Mouse (Mus musculus) limb, embryonic 11.5 days (tissue): Measurements from ENCODE around the gene C1ql4. TPM values are rescaled to one million over a fixed set of nuclear protein-coding genes. Genes with fewer than 3 reads are reported as not detected.
"Not testable (repeated sequence)": the region's sequence is repeated elsewhere in the genome, so short reads cannot be mapped to it uniquely, and the experiment has no call there.

Source experiments
- ATAC-seq: fragments of 200-750 bp; cut with Nextera tagmentation; 2 replicates; pipeline ENCODE4 v1.8.0; 2017; ENCODE audit warnings: low read depth; ENCODE audit not compliant: insufficient number of reproducible peaks, low FRiP score, low TSS enrichment
- DNase-seq: peaks from one replicate; pipeline ENCODE4 v3.0.0-alpha.2; 2015; ENCODE audit warnings: low spot score
- H3K27ac ChIP-seq: fragments of 300-500 bp; sonication (generic); replicated peaks from 2 replicates; pipeline ENCODE4 v1.5.1; 2014; ENCODE audit warnings: low read depth, mild to moderate bottlenecking, low read length
- H3K27me3 ChIP-seq: fragments of 300-500 bp; sonication (generic); 2 replicates; pipeline ENCODE4 v1.6.1; 2014; ENCODE audit warnings: mild to moderate bottlenecking, low read length, mixed read lengths; ENCODE audit not compliant: control insufficient read depth, insufficient read depth
- H3K36me3 ChIP-seq: fragments of 300-500 bp; sonication (generic); 2 replicates; pipeline ENCODE4 v1.6.1; 2014; ENCODE audit warnings: mild to moderate bottlenecking, low read length, moderate library complexity, mixed read lengths; ENCODE audit not compliant: control insufficient read depth, insufficient read depth
- H3K4me1 ChIP-seq: fragments of 300-500 bp; sonication (generic); 2 replicates; pipeline ENCODE4 v1.6.1; 2014; ENCODE audit warnings: low read length, mixed read lengths; ENCODE audit not compliant: control insufficient read depth, insufficient read depth
- H3K4me2 ChIP-seq: fragments of 300-500 bp; sonication (generic); 2 replicates; pipeline ENCODE4 v1.6.1; 2014; ENCODE audit warnings: low read depth, mild to moderate bottlenecking, moderate library complexity; ENCODE audit not compliant: severe bottlenecking
- H3K4me3 ChIP-seq: fragments of 300-500 bp; sonication (generic); 2 replicates; pipeline ENCODE4 v1.5.1; 2014; ENCODE audit warnings: low read depth, low read length
- H3K9ac ChIP-seq: fragments of 300-500 bp; sonication (generic); 2 replicates; pipeline ENCODE4 v1.6.1; 2014; ENCODE audit warnings: mild to moderate bottlenecking, low read length
- H3K9me3 ChIP-seq: fragments of 300-500 bp; sonication (generic); 2 replicates; pipeline ENCODE4 v1.6.1; 2016; ENCODE audit warnings: low read length; ENCODE audit not compliant: control insufficient read depth
- WGBS: fragments of 180-500 bp; shearing (Covaris S2); extraction: QIAGEN DNeasy Blood & Tissue Kit; methylation state at CpG from one replicate; pipeline ENCODE4 v1.1.7; 2014; 5-methylcytosine and 5-hydroxymethylcytosine counted together
- polyA plus RNA-seq: library from polyadenylated mRNA; unstranded; fragments of >200 nt; fragmentation: Nextera tagmentation; extraction: Ambion mirVana; gene quantifications from 2 replicates; pipeline ENCODE4 v1.2.1, GENCODE M21; 2014

C1ql4 gene
- polyA plus RNA-seq, 1 experiment from 2014 or later, result not detected

DNA sequence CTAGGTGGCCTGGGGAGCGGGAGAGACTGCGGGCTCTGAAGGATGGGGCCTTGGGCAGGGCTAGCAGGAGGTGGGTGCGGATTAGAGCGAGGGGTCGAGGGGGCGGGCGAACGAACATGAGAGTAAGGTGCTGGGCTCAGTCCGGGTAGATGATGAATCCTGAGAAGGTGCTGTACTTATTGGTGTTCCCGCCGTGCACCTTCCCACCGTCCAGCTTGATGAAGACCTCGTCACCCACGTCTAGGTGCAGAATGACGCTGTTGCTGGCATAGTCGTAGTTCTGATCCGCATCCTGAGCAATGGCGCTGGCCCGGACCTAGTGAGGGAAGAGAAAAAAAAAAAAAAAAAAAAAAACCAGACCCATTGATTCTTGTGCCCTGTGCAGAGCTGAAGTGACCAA is 3.0 kb downstream of the C1ql4 start:
- H3K4me3 ChIP-seq, result no peak overlapping the region
- peak overlapping the region; percentile 3; the same call in 1 of the 2 replicates for H3K4me2 ChIP-seq
- no peak overlapping the region for H3K9ac ChIP-seq

DNA sequence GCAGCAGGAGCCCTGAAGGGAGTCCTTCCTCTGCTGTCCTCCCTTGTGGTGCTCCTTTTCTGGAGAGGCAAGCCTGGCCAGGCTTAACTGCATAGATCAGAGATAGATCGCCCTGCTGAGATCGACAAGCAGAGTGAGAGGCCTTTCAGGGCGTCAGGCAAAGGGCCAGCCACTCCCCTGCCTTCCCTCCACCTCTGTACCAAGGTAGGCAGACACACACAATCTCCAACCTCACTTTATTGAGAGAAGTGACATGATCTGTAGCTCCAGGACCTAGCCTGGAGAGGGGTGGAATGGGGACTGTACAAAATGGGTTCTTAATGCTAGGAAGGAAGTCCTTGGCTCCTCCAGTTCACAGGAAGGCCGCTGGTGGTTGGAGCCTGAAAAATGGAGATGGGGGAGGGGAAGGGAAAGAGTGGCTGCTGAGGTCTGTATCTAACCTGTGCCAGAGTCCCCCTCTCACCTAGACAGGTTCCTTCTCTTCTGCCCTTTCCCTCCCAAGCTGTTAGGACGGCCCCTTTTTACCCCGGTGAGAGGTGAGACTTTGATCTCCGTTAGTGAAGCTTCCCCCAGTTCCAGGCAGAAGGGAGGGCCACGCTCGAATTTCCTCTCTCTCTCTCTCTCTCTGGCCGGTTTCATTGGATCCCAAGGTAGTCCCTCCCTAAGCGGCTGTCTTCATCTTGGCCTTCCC is 3.6 kb downstream of the C1ql4 start:
- H3K27me3 ChIP-seq, result peaks cover 49% of the 10 kb centered on the region
- H3K4me1 ChIP-seq, result peaks cover 4% of the 10 kb centered on the region; the same call in 1 of the 2 replicates
- H3K4me3 ChIP-seq, result no peak overlapping the region
- H3K36me3 ChIP-seq, result peaks cover 15% of the 10 kb centered on the region
- no peak overlapping the region for H3K27ac ChIP-seq
- H3K9ac ChIP-seq, result no peak overlapping the region
- no peak for DNase-seq
- no peaks in the 10 kb centered on the region for H3K9me3 ChIP-seq
- 5% methylated on average over 11 of the region's 11 CpGs for WGBS
- no peak for ATAC-seq
- H3K4me2 ChIP-seq, result peak overlapping the region; percentile 3; the same call in 1 of the 2 replicates

More for the DNA sequence above, 3.0 kb downstream of the C1ql4 start:
- no peak overlapping the region for H3K27ac ChIP-seq
- H3K36me3 ChIP-seq, result peaks cover 15% of the 10 kb centered on the region
- 4% methylated on average over 19 of the region's 19 CpGs for WGBS
- H3K27me3 ChIP-seq, result peaks cover 55% of the 10 kb centered on the region
- DNase-seq, result no peak
- no peaks in the 10 kb centered on the region for H3K9me3 ChIP-seq
- peaks cover 4% of the 10 kb centered on the region; the same call in 1 of the 2 replicates for H3K4me1 ChIP-seq
- no peak for ATAC-seq

DNA sequence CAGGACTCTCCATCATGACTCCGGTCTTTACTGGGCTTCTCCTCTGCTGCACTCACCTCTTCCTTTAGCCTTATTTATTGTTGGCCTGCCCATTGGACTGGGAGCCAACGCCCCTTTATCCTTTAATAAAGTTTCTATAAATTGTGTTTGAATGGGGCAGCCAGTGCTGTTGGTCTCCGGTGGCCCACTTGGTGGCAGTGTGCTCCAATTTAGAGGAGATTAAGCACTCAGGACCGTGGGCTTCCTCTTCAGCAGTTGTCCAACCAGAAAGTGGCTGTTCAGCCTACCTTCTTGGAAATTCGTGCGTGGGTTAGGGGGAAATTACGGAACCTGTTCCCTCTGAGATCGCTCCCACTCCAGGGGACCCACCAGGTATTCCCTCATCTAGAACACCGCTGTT is 4.4 kb downstream of the C1ql4 start:
- 72% methylated on average over 9 of the region's 9 CpGs for WGBS
- H3K27me3 ChIP-seq, result peaks cover 41% of the 10 kb centered on the region
- H3K9me3 ChIP-seq, result no peaks in the 10 kb centered on the region
- DNase-seq, result peak; percentile 54
- no peak overlapping the region for H3K27ac ChIP-seq
- peaks cover 20% of the 10 kb centered on the region for H3K36me3 ChIP-seq
- H3K4me2 ChIP-seq, result no peak overlapping the region
- H3K4me3 ChIP-seq, result no peak overlapping the region
- ATAC-seq, result no peak
- H3K4me1 ChIP-seq, result peaks cover 4% of the 10 kb centered on the region; the same call in 1 of the 2 replicates
- H3K9ac ChIP-seq, result no peak overlapping the region

DNA sequence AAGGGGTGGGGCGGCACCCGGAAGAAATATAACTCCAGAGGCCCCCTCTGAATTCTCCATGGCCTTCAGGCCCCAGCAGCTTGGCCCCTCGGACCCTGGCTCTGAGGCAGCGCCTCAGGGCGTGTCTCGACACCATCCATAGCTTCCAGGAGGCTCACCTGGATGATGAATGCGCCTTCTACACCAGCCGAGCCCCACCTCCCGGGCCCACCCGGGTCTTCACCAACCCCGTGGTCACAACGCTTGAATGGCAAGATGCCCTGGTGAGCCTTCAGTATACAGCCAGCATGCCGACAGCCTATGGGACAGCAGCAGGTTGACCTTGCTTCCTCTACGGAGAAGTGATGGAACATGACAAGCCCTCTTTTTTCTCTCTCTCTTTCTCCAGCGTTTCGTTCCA is 4.8 kb downstream of the C1ql4 start:
- Histone ChIP-seq H3K27me3 (peaks cover 37% of the 10 kb centered on the region), H3K4me2 (no peak overlapping the region), H3K9ac (no peak overlapping the region), H3K9me3 (no peaks in the 10 kb centered on the region), H3K36me3 (peaks cover 21% of the 10 kb centered on the region), H3K4me1 (peaks cover 4% of the 10 kb centered on the region; the same call in 1 of the 2 replicates), H3K4me3 (no peak overlapping the region), H3K27ac (no peak overlapping the region)
- DNase-seq (no peak), ATAC-seq (no peak)
- 91% methylated on average over 16 of the region's 16 CpGs for WGBS

DNA sequence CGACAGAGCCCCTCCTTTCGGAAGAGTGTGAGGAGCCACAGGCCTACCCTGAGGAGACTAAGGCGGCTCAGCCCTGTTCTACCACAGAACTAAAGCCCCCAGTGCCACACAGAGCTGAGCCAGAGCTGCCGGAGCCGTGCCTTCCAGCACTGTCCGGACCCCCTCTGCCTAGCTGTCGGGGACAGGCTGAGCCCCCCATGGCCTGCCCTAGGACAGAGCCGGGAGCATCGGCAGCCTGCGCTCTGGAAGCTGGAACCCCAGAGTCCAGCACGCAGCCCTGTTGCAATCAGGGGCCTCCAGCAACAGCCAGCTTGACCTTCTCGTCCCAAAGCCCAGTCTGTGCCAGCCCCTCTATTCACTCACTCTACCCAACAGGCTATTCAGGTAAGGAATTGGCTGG is 5.3 kb downstream of the C1ql4 start:
- H3K9me3 ChIP-seq, result no peaks in the 10 kb centered on the region
- no peak overlapping the region for H3K9ac ChIP-seq
- no peak overlapping the region for H3K4me3 ChIP-seq
- WGBS, result 95% methylated on average over 12 of the region's 12 CpGs
- ATAC-seq, result no peak
- peaks cover 4% of the 10 kb centered on the region; the same call in 1 of the 2 replicates for H3K4me1 ChIP-seq
- H3K36me3 ChIP-seq, result peaks cover 24% of the 10 kb centered on the region
- no peak for DNase-seq
- peaks cover 32% of the 10 kb centered on the region for H3K27me3 ChIP-seq
- H3K27ac ChIP-seq, result no peak overlapping the region
- no peak overlapping the region for H3K4me2 ChIP-seq

DNA sequence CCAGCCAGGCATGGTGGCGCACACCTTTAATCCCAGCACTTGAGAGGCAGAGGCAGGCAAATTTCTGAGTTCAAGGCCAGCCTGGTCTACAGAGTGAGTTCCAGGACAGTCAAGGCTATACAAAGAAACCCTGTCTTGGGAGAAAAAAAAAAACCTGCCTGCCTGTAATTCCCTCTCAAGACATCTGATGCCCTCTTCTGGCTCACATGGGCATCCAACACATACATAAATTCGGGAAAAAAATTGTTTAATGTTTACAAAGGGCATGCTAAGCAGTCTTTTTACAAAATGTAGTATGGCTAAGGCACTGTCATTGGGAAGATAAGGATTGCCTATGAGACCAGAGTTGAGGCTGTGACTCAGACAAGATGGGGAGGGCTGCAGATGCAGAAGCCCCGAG is 7.8 kb downstream of the C1ql4 start:
- DNase-seq (no peak), ATAC-seq (no peak)
- Histone ChIP-seq H3K4me2 (no peak overlapping the region), H3K9ac (no peak overlapping the region), H3K4me1 (peaks cover 11% of the 10 kb centered on the region), H3K36me3 (peaks cover 27% of the 10 kb centered on the region), H3K27ac (no peak overlapping the region), H3K9me3 (no peaks in the 10 kb centered on the region), H3K27me3 (peaks cover 10% of the 10 kb centered on the region), H3K4me3 (no peak overlapping the region)
- WGBS, result 91% methylated on average over 3 of the region's 3 CpGs

DNA sequence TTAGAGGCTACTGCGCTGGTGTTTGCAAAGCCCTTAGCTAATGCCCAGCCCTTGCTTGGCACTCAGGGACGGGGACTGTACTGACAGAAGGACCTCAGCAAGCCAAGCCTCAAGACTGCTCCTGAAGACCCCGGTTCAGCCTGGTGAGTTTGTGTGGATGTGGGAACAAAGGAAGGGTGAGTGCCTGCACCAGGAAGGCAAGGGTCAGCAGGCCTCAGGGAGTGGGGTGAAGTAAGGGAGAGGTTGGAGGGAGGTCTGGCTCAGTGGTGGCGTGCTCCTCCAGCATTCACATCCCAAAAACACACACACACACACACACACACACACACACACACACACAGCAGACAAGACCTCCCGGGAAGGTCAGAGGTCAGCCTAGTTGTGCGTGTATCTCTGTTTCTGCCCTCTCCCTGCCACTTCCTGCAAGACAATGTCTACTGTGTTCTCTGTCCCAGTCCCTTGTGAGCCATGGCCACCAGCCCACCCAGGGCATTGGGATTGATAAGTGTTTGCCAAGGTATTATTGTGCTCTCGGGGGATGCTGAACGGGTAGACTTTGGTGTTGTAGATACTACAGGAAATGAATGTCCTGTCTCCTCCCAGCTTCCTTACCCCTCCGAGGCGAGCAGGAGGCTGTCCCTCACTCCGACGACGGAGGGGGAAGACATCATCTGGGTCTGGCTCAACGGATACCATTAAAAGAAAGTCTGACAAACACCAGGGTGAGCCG is 9.3 kb downstream of the C1ql4 start:
- H3K9me3 ChIP-seq, result no peaks in the 10 kb centered on the region
- H3K9ac ChIP-seq, result no peak overlapping the region
- no peak overlapping the region for H3K4me2 ChIP-seq
- H3K27me3 ChIP-seq, result no peaks in the 10 kb centered on the region; the same call in 1 of the 2 replicates
- no peak overlapping the region for H3K27ac ChIP-seq
- peaks cover 26% of the 10 kb centered on the region for H3K36me3 ChIP-seq
- ATAC-seq (no peak), DNase-seq (no peak)
- H3K4me1 ChIP-seq, result peaks cover 10% of the 10 kb centered on the region
- 82% methylated on average over 15 of the region's 15 CpGs for WGBS
- H3K4me3 ChIP-seq, result no peak overlapping the region

DNA sequence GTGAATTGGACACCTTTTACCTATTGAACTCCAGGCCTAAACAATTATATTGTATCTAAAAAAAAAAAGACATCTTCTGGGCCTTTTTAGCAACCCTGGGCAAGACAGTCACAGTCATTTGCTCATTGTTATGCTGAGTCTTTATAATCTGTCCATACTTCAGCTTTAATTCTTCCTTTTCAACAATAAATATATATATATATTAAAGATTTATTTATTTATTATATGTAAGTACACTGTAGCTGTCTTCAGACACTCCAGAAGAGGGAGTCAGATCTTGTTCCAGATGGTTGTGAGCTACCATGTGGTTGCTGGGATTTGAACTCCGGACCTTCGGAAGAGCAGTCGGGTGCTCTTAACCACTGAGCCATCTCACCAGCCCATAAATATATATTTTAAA is 11.6 kb downstream of the C1ql4 start:
- Histone ChIP-seq H3K36me3 (peaks cover 12% of the 10 kb centered on the region; the same call in 1 of the 2 replicates), H3K4me2 (peak overlapping the region; percentile 73; the same call in 1 of the 2 replicates), H3K4me1 (peaks cover 10% of the 10 kb centered on the region)
- H3K9ac ChIP-seq, H3K27me3 ChIP-seq, H3K4me3 ChIP-seq, DNase-seq, H3K27ac ChIP-seq, ATAC-seq, H3K9me3 ChIP-seq: not testable (repeated sequence)
- 98% methylated on average over 3 of the region's 3 CpGs for WGBS
